Mouse (Mus musculus): ENCODE measurements at regions not wholly inside any gene's neighbourhood (a gene's known extent, or its start where the extent isn't known, plus 50 kb on each side); places are given as distances from the start of the nearest gene placed in this dataset.

GRCm38 (mm10) chr13:43908041-43908644, 123.6 kb downstream of the Cd83 start:
- ATAC-seq (replicated peaks; ENCODE audit: low FRiP score, poor library complexity, severe bottlenecking): no peak

- ATAC-seq (replicated peaks; ENCODE audit: low FRiP score, poor library complexity, severe bottlenecking): no peak
These were observed 125.4 kb downstream of the Cd83 start for GRCm38 (mm10) chr13:43909933-43910332.

DNA sequence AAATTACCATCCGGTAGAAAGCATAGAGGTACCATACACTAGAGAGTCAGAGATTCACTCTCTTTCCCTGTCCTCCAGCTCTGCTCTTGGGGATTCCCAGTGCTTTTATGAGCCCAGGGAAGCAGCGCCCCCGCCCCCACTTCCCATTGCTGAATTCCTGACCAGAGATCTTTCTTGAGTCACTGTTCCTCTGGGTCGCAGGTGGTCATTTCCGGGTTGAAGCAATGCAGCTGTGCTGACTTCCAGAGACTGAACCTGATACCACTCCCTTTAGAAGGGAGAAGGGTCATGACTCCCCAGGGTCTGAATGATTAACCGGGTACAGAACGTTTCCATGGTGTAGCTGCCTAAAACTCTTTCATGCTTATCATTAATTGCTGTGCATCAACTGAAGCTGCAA, 128.9 kb downstream of the Cd83 start:
- no peak for ATAC-seq (replicated peaks; ENCODE audit: low FRiP score, poor library complexity, severe bottlenecking)

GRCm38 (mm10) chr13:43919781-43920420, 135.3 kb downstream of the Cd83 start:
- ATAC-seq (replicated peaks; ENCODE audit: low FRiP score, poor library complexity, severe bottlenecking): no peak

DNA sequence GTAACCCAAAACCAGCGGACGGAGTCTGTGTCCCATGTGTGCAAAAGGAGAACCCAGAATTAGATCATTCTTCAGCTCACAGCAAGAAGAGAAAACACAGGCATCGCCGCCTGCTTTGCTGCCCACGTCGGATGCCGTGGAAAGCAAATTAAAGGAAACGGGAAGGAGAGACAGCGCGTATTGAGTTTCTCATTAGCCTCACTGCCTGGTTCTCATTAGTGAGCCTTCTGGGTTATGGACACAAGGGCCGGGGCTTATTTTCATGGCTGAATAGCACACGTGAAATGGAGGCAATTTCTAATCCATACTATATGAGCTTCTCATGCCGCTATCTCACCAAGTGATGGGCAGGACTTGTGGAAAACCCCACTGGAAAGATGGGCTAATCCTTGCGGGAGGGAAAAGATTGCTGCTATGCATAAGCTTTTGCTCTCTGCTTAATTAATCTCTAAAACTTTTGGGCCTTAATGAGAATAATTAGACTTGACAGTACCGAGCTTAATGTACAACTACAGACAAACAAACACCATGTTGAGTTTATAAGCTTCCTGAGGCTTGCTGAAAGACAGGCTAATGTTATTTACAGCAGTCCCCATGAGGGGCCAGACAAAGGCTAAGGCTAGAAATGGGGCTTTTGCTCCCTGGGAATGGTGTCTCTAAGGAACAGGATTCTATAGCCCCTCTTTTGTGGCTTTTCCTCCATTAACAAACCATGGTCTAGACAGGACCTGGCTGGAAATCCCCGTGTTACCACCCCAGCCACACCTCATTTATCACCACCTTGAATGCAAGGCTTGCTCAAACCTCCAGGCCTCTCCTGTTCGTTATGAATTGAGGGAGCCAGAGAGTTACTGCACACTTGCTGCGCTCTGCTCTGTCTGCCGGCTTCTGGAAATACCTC, 145.8 kb downstream of the Cd83 start:
- no peak for ATAC-seq (replicated peaks; ENCODE audit: low FRiP score, poor library complexity, severe bottlenecking)

DNA sequence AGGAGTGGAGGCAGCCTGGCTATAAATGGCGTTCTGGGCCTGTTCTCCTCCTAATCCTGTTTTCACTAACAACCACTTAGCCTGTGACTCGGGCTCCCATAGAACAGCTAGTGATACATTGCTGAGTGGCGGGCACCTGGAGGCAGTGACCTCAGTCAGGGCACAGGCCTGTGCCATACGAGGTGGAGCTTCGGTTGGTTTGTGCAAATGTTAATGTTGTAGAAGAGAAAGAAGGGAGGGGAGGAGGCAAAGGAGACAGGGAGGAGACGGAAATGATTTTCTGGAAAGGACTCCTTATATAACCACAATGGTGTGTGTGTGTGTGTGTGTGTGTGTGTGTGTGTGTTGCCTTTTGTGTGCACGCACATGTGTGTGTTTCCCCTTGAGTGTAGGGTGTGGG, 148.4 kb downstream of the Cd83 start:
- no peak for ATAC-seq (replicated peaks; ENCODE audit: low FRiP score, poor library complexity, severe bottlenecking)

- no peak for ATAC-seq (replicated peaks; ENCODE audit: low FRiP score, poor library complexity, severe bottlenecking)
These were observed 150.7 kb downstream of the Cd83 start for GRCm38 (mm10) chr13:43935284-43935683.

- no peak for ATAC-seq (replicated peaks; ENCODE audit: low FRiP score, poor library complexity, severe bottlenecking)
These were observed 151.9 kb downstream of the Cd83 start for GRCm38 (mm10) chr13:43936504-43936903.

DNA sequence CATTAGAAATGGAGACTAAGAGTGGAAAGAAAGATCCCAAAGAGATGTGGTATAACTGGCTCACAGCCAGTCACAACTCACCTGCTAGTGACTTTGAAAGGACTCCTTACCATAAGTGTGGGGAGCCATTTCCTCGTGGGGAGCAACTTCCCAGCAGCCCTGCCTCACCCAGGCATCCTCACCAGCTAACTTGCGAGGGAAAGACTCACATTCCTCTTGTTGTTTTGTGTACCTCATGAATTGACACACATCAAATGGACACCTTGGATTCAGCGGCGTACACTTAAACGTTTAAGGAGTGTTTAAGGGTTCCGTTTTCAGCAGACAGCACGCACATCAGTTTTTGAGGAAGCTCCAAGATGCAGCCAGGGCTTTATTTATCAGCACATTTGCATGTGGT, 154.0 kb downstream of the Cd83 start:
- no peak for ATAC-seq (replicated peaks; ENCODE audit: low FRiP score, poor library complexity, severe bottlenecking)

- no peak for ATAC-seq (replicated peaks; ENCODE audit: low FRiP score, poor library complexity, severe bottlenecking)
These were observed 154.8 kb downstream of the Cd83 start for GRCm38 (mm10) chr13:43939375-43939774.

- no peak for ATAC-seq (replicated peaks; ENCODE audit: low FRiP score, poor library complexity, severe bottlenecking)
These were observed 157.2 kb downstream of the Cd83 start for GRCm38 (mm10) chr13:43941731-43942130.

- no peak for ATAC-seq (replicated peaks; ENCODE audit: low FRiP score, poor library complexity, severe bottlenecking)
These were observed 164.0 kb downstream of the Cd83 start for GRCm38 (mm10) chr13:43948606-43949005.

GRCm38 (mm10) chr13:43949740-43950643, 165.4 kb downstream of the Cd83 start:
- no peak for ATAC-seq (replicated peaks; ENCODE audit: low FRiP score, poor library complexity, severe bottlenecking)

GRCm38 (mm10) chr13:43952491-43952890, 167.9 kb downstream of the Cd83 start:
- ATAC-seq (replicated peaks; ENCODE audit: low FRiP score, poor library complexity, severe bottlenecking): no peak

GRCm38 (mm10) chr13:43952972-43953592, 168.5 kb downstream of the Cd83 start:
- no peak for ATAC-seq (replicated peaks; ENCODE audit: low FRiP score, poor library complexity, severe bottlenecking)

DNA sequence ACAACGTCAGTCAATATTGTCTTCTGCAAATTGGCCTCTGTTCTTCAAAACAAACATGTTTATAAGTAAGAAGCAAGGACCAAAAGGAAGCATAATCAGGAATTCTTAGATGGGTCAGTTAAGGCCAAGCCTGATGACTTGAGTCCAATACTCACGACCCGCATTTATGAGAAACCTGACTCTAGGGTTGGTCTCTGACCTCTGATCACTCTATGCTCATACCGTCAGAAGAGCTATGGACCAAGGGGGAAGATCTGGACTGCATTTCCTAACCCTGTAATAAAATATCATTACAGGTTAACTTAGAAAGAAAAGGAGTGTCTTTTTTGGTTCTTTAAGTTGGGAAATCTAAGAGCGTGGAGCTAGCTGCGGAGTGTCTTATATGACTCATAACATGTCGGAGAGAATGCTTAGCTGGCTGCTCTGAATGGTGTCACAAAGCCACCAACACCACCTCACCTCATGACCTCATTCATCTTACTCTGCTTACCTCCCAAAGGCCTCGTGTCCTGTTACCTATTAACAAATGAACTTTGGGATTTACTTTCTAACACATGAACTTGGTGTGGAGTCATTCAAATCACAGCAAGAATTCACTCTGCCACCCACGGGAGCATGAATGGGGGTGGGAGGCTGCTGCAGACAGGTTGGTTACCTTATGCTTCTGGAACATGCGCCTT, 170.3 kb downstream of the Cd83 start:
- ATAC-seq (replicated peaks; ENCODE audit: low FRiP score, poor library complexity, severe bottlenecking): no peak

- no peak for ATAC-seq (replicated peaks; ENCODE audit: low FRiP score, poor library complexity, severe bottlenecking)
These were observed 172.5 kb downstream of the Cd83 start for GRCm38 (mm10) chr13:43957046-43957445.

GRCm38 (mm10) chr13:43959121-43959572, 174.6 kb downstream of the Cd83 start:
- no peak for ATAC-seq (replicated peaks; ENCODE audit: low FRiP score, poor library complexity, severe bottlenecking)
